Mouse (Mus musculus): Measurements from ENCODE around the gene Prkar1a. TPM values are rescaled to one million over a fixed set of nuclear protein-coding genes. Genes with fewer than 3 reads are reported as not detected.

Gene Prkar1a
- polyA plus RNA-seq, 1 experiment from 2014 or later, result 435 TPM

DNA sequence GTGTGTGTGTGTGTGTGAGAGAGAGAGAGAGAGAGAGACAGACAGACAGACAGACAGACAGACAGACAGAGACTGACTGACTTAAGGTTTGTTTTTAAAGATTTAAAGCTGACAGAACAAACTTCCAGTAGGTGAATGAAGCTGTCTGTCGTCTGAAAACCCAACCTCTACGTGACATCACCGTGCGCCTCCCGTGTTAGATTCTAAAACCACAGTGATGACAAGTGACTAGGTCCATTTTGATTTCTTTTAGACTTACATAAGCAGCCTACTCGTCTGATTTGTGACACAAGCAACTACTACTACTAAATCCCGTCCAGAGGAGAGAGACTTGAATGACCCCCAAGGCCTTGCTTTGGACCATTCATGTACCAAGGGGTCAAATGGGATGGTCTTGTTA lies 24.5 kb downstream of the Prkar1a start:
- Histone ChIP-seq H3K36me3 (ENCODE audit: control insufficient read depth, insufficient read depth, low read length) (peaks cover 6% of the 10 kb centered on the region; the same call in 1 of the 2 replicates), H3K9me3 (replicated peaks; ENCODE audit: control insufficient read depth, low read length) (no peaks in the 10 kb centered on the region), H3K27ac (ENCODE audit: low read depth, low read length) (no peak overlapping the region), H3K4me2 (no peak overlapping the region), H3K4me3 (ENCODE audit: low read depth, low read length) (no peak overlapping the region), H3K27me3 (ENCODE audit: control insufficient read depth, insufficient read depth, low read length) (no peaks in the 10 kb centered on the region), H3K4me1 (ENCODE audit: control insufficient read depth, insufficient read depth, low read length) (0 out of 2 replicates have a peak, but pooled peaks cover 3% of the 10 kb centered on the region), H3K9ac (ENCODE audit: low read depth, low read length) (no peak overlapping the region)
- no peak for ATAC-seq (replicated peaks; ENCODE audit: insufficient number of reproducible peaks, low FRiP score, low TSS enrichment)
- 77% methylated on average over 7 of the region's 7 CpGs for WGBS (ENCODE audit: insufficient replicate concordance)

DNA sequence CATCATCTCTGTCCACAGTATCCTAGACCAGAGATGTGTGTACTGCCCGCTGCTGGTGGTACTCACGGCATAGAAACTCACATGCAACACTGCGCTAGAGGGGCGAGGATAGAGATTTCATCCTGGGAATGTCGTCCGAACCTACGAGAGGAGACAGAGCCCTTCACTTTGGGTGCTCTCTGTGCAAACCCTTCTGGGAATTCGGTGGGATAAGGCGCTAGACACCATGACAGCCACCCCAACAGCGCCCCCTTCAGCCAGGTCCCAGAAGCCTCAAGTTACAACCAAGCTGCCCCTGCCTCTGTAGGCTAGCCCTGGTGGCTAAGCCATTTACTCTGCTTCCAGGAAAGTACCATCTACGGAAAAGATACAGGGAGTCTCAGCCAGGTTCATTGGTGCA lies 25.3 kb downstream of the Prkar1a start:
- H3K4me2 ChIP-seq, result no peak overlapping the region
- H3K4me1 ChIP-seq (ENCODE audit: control insufficient read depth, insufficient read depth, low read length), result 0 out of 2 replicates have a peak, but pooled peaks cover 3% of the 10 kb centered on the region
- 71% methylated on average over 11 of the region's 11 CpGs for WGBS (ENCODE audit: insufficient replicate concordance)
- H3K27me3 ChIP-seq (ENCODE audit: control insufficient read depth, insufficient read depth, low read length), result no peaks in the 10 kb centered on the region
- no peak overlapping the region for H3K27ac ChIP-seq (ENCODE audit: low read depth, low read length)
- peaks cover 6% of the 10 kb centered on the region; the same call in 1 of the 2 replicates for H3K36me3 ChIP-seq (ENCODE audit: control insufficient read depth, insufficient read depth, low read length)
- no peak overlapping the region for H3K4me3 ChIP-seq (ENCODE audit: low read depth, low read length)
- ATAC-seq (replicated peaks; ENCODE audit: insufficient number of reproducible peaks, low FRiP score, low TSS enrichment), result no peak
- no peak overlapping the region for H3K9ac ChIP-seq (ENCODE audit: low read depth, low read length)
- H3K9me3 ChIP-seq (replicated peaks; ENCODE audit: control insufficient read depth, low read length), result no peaks in the 10 kb centered on the region

- no peak for ATAC-seq (replicated peaks; ENCODE audit: insufficient number of reproducible peaks, low FRiP score, low TSS enrichment)
- Histone ChIP-seq H3K4me3 (ENCODE audit: low read depth, low read length) (no peak overlapping the region), H3K9ac (ENCODE audit: low read depth, low read length) (no peak overlapping the region), H3K4me1 (ENCODE audit: control insufficient read depth, insufficient read depth, low read length) (0 out of 2 replicates have a peak, but pooled peaks cover 3% of the 10 kb centered on the region), H3K9me3 (replicated peaks; ENCODE audit: control insufficient read depth, low read length) (no peaks in the 10 kb centered on the region), H3K27ac (ENCODE audit: low read depth, low read length) (no peak overlapping the region), H3K4me2 (no peak overlapping the region), H3K27me3 (ENCODE audit: control insufficient read depth, insufficient read depth, low read length) (no peaks in the 10 kb centered on the region), H3K36me3 (ENCODE audit: control insufficient read depth, insufficient read depth, low read length) (peaks cover 3% of the 10 kb centered on the region; the same call in 1 of the 2 replicates)
- 81% methylated on average over 3 of the region's 3 CpGs for WGBS (ENCODE audit: insufficient replicate concordance)
Observed at GRCm38 (mm10) chr11:109675208-109675607, 26.0 kb downstream of the Prkar1a start.

DNA sequence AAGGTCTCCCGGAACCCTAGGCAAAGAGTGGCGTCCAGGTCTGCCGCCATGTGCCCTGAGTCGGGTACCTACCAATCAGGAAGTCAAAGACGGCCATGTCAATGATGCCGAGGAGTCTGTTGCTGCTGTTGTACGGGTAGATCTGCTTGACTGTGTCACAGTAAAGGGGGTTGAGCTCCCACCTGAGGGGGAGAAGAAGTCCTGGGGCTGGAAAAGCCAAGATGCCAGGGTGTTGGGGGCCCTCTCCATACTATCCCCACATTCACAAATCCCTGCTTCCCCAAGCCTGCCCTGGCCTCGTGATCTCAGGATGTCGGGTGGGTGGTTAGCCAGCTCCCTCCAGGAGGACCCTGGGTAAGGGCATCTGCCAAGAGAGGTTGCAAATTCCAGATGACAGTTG lies 26.6 kb downstream of the Prkar1a start:
- Histone ChIP-seq H3K27me3 (ENCODE audit: control insufficient read depth, insufficient read depth, low read length) (no peaks in the 10 kb centered on the region), H3K27ac (ENCODE audit: low read depth, low read length) (no peak overlapping the region), H3K4me2 (no peak overlapping the region), H3K9me3 (replicated peaks; ENCODE audit: control insufficient read depth, low read length) (no peaks in the 10 kb centered on the region), H3K4me3 (ENCODE audit: low read depth, low read length) (no peak overlapping the region), H3K36me3 (ENCODE audit: control insufficient read depth, insufficient read depth, low read length) (peaks cover under 1% of the 10 kb centered on the region; the same call in 1 of the 2 replicates), H3K4me1 (ENCODE audit: control insufficient read depth, insufficient read depth, low read length) (0 out of 2 replicates have a peak, but pooled peaks cover 6% of the 10 kb centered on the region), H3K9ac (ENCODE audit: low read depth, low read length) (no peak overlapping the region)
- 85% methylated on average over 9 of the region's 9 CpGs for WGBS (ENCODE audit: insufficient replicate concordance)
- ATAC-seq (replicated peaks; ENCODE audit: insufficient number of reproducible peaks, low FRiP score, low TSS enrichment), result no peak

DNA sequence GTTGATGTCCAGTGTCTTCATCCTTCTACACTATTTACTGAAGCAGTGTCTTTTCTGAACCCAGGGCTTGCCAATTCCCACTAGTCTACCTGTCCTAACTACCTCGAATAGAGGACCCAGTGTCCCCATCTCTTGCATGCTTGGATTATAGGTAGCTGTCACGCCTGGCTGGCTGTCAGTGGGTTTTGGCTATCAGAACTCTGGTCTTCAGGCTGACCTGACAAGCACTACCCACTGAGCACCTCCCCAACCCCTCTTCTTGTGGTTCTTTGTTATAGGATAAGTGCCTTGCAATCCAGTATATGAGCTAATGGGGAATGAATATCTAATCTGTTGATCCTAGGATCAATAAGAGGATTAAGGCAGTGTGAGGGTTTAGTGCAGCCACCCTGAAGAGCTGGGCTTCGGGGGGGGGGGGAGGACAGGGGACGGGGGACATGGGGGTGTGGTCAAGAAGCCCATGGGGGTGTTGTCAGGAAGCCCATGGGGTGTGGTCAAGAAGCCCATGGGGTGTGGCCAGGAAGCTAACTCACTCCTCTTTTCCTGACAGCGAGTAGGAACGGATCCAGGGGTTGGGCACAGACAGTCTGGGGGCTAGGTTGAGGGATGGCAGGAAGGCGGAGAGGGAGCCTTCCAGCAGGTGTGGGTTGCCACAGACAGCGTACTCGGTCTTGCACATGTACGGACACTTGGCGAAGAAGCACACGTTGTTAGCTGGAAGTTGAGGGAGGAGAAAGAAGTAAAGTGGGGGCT lies 27.6 kb downstream of the Prkar1a start:
- Histone ChIP-seq H3K4me2 (no peak overlapping the region), H3K27me3 (ENCODE audit: control insufficient read depth, insufficient read depth, low read length) (no peaks in the 10 kb centered on the region), H3K9me3 (replicated peaks; ENCODE audit: control insufficient read depth, low read length) (no peaks in the 10 kb centered on the region), H3K4me1 (ENCODE audit: control insufficient read depth, insufficient read depth, low read length) (peaks cover 13% of the 10 kb centered on the region), H3K27ac (ENCODE audit: low read depth, low read length) (no peak overlapping the region), H3K9ac (ENCODE audit: low read depth, low read length) (no peak overlapping the region), H3K36me3 (ENCODE audit: control insufficient read depth, insufficient read depth, low read length) (no peaks in the 10 kb centered on the region), H3K4me3 (ENCODE audit: low read depth, low read length) (no peak overlapping the region)
- no peak for ATAC-seq (replicated peaks; ENCODE audit: insufficient number of reproducible peaks, low FRiP score, low TSS enrichment)
- 70% methylated on average over 12 of the region's 12 CpGs for WGBS (ENCODE audit: insufficient replicate concordance)

DNA sequence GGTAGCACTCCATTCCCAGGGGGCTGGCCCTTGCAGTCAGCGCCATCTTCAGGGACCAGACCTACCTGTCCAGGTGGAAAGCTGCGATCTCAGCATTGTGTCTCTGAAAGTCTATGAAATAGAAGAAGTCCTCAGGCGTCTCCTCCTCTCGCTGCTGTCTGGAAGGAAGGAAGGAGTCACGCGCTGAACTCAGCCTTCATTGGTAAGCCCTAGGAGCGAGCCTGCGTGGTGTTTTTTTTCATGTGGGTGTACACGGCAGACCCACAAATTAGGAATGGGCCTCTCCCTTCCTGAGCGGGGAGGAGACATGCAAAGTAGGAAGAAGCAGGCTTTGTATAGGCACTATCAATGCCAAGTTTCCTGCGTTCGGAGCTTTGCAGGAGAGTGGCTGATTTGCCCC lies 29.1 kb downstream of the Prkar1a start:
- H3K4me1 ChIP-seq (ENCODE audit: control insufficient read depth, insufficient read depth, low read length), result peaks cover 10% of the 10 kb centered on the region
- H3K9ac ChIP-seq (ENCODE audit: low read depth, low read length), result no peak overlapping the region
- no peaks in the 10 kb centered on the region for H3K36me3 ChIP-seq (ENCODE audit: control insufficient read depth, insufficient read depth, low read length)
- WGBS (ENCODE audit: insufficient replicate concordance), result 73% methylated on average over 12 of the region's 12 CpGs
- H3K4me3 ChIP-seq (ENCODE audit: low read depth, low read length), result no peak overlapping the region
- no peak for ATAC-seq (replicated peaks; ENCODE audit: insufficient number of reproducible peaks, low FRiP score, low TSS enrichment)
- no peaks in the 10 kb centered on the region for H3K9me3 ChIP-seq (replicated peaks; ENCODE audit: control insufficient read depth, low read length)
- no peak overlapping the region for H3K27ac ChIP-seq (ENCODE audit: low read depth, low read length)
- no peak overlapping the region for H3K4me2 ChIP-seq
- no peaks in the 10 kb centered on the region for H3K27me3 ChIP-seq (ENCODE audit: control insufficient read depth, insufficient read depth, low read length)

GRCm38 (mm10) chr11:109680934-109681333 lies 31.7 kb downstream of the Prkar1a start:
- H3K9ac ChIP-seq (ENCODE audit: low read depth, low read length), result no peak overlapping the region
- H3K27ac ChIP-seq (ENCODE audit: low read depth, low read length), result no peak overlapping the region
- peaks cover 10% of the 10 kb centered on the region for H3K4me1 ChIP-seq (ENCODE audit: control insufficient read depth, insufficient read depth, low read length)
- no peak overlapping the region for H3K4me2 ChIP-seq
- no peak overlapping the region for H3K4me3 ChIP-seq (ENCODE audit: low read depth, low read length)
- 39% methylated on average over 9 of the region's 9 CpGs for WGBS (ENCODE audit: insufficient replicate concordance)
- no peaks in the 10 kb centered on the region for H3K9me3 ChIP-seq (replicated peaks; ENCODE audit: control insufficient read depth, low read length)
- H3K27me3 ChIP-seq (ENCODE audit: control insufficient read depth, insufficient read depth, low read length), result no peaks in the 10 kb centered on the region
- H3K36me3 ChIP-seq (ENCODE audit: control insufficient read depth, insufficient read depth, low read length), result no peaks in the 10 kb centered on the region
- no peak for ATAC-seq (replicated peaks; ENCODE audit: insufficient number of reproducible peaks, low FRiP score, low TSS enrichment)

- H3K27ac ChIP-seq (ENCODE audit: low read depth, low read length), result 0 out of 2 replicates have a peak overlapping the region, but pooled peaks have one; percentile 46
- ATAC-seq (replicated peaks; ENCODE audit: insufficient number of reproducible peaks, low FRiP score, low TSS enrichment), result no peak; the same call in 1 of the 2 replicates
Observed at GRCm38 (mm10) chr11:109681556-109681955, 32.4 kb downstream of the Prkar1a start.

GRCm38 (mm10) chr11:109682221-109682620 lies 33.0 kb downstream of the Prkar1a start:
- WGBS (ENCODE audit: insufficient replicate concordance), result 91% methylated on average over 6 of the region's 6 CpGs
- Histone ChIP-seq H3K9me3 (replicated peaks; ENCODE audit: control insufficient read depth, low read length) (no peaks in the 10 kb centered on the region), H3K4me2 (no peak overlapping the region), H3K9ac (ENCODE audit: low read depth, low read length) (no peak overlapping the region), H3K4me3 (ENCODE audit: low read depth, low read length) (no peak overlapping the region), H3K4me1 (ENCODE audit: control insufficient read depth, insufficient read depth, low read length) (peaks cover 10% of the 10 kb centered on the region), H3K27me3 (ENCODE audit: control insufficient read depth, insufficient read depth, low read length) (no peaks in the 10 kb centered on the region), H3K36me3 (ENCODE audit: control insufficient read depth, insufficient read depth, low read length) (no peaks in the 10 kb centered on the region), H3K27ac (ENCODE audit: low read depth, low read length) (no peak overlapping the region)
- no peak for ATAC-seq (replicated peaks; ENCODE audit: insufficient number of reproducible peaks, low FRiP score, low TSS enrichment)

More at GRCm38 (mm10) chr11:109681556-109681955, 32.4 kb downstream of the Prkar1a start:
- Histone ChIP-seq H3K36me3 (ENCODE audit: control insufficient read depth, insufficient read depth, low read length) (no peaks in the 10 kb centered on the region), H3K4me3 (ENCODE audit: low read depth, low read length) (no peak overlapping the region), H3K9ac (ENCODE audit: low read depth, low read length) (no peak overlapping the region), H3K9me3 (replicated peaks; ENCODE audit: control insufficient read depth, low read length) (no peaks in the 10 kb centered on the region), H3K4me2 (no peak overlapping the region), H3K27me3 (ENCODE audit: control insufficient read depth, insufficient read depth, low read length) (no peaks in the 10 kb centered on the region), H3K4me1 (ENCODE audit: control insufficient read depth, insufficient read depth, low read length) (peaks cover 10% of the 10 kb centered on the region)
- 49% methylated on average over 3 of the region's 3 CpGs for WGBS (ENCODE audit: insufficient replicate concordance)

All from heart, embryonic 11.5 days (tissue).